Mouse (Mus musculus): Measurements from ENCODE around the gene Hdac9.
A peak's percentile ranks its signal among the peaks of the same experiment; 100 is the strongest.

The Hdac9 gene

DNA sequence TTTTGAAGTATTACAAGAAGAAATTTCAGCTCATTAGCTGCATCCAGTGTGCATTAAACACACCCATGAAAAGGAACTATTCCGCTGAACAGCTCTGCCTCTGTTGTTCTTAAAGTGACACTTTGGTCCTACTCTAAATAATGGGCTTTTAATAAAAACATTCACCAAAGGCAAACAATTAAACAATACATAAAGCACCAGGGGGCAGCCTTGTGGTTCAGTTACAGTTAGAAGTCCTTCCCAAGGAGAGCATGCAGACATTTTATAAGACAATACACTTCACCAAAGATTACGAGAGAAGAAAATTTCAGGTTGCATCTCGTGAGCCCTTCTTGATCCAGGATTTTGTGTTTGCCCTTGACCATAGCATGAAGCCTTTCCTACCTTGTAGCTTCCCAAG, 715.4 kb downstream of the Hdac9 start:
- DNase-seq, result no peak

DNA sequence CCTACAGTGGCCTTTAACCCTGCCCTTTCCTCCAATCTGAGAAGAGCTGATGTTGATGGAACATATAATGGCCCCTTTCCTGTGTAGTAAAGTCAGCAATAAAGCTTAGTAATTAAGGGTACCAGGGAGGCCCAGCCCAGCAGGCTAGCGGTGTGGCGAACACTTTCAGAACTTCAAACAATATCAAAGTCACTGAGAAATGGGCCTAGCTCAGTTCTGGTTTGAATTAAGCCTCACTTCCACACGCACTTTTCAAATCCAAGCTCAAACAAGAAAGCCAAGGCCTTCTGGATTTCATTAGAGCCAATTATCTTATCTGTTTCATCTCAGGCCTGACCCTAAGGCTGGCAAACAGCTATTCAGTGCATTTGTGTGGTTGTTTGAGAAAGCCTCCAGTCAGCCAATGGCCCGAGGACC, 716.9 kb downstream of the Hdac9 start:
- DNase-seq, result no peak

DNA sequence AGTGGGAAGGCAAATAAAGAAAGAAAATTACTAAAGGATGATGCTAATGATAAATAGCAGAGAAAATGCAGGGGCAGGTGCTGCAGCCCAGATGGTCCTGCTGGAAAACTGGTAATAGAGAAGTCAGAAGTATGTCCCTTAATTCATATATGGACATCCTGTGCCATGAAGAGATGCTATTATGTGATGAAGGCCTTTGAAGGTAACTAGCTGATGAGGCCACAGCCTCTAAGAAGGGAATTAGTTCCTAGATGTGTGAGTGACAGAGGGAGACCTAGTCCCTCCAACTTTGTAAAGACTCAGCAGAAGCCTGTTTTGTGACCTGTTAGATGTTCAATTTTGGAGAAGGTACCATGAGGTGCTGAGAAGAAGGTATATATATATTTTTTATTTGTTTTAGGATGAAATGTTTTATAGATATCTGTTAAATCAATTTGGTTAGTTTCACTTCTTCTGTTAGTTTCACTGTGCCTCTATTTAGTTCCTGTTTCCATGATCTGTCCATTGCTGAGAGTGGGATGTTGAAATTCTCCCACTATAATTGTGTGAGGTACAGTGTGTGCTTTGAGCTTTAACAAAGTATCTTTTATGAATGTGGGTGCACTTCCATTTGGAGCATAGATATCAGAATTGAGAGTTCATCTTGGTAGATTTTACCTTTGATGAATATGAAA, 721.6 kb downstream of the Hdac9 start:
- no peak for DNase-seq

DNA sequence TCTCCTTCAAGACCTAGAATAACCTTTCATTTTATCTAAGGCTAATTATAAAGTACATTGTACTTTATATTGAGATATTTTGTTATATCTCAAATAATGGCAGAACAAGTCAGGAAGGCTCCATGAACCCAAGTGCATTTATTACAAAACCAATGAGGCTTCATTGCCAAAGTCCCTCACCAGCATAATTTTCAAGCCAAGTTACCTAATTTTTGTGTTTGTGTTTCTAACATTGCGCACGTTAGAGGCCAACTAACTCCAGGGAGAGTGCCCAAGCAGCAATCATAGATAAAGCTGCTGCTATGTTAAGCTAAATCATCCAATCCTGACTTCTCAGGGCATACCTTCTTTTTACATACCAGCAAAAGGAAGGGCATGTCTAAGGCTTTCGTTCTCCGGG, 722.8 kb downstream of the Hdac9 start:
- DNase-seq, result no peak

DNA sequence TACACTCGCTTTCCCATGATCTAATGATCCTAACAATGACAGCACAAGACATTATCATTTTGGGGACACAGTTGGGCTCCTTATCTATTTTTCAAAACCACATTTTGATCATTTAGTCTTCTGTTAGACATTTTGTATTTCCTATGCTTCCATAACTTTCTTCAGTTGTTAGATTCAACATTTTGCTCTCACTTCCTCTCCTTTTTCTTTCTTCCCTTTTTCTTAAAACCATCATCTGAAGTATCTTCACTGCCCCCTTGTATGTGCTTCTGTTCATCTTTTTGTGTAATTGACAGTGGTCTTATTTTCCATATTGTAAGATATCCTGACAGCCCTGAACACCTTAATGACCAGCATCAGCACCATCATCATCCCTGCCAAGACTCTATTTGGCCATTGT, 725.6 kb downstream of the Hdac9 start:
- no peak for DNase-seq

DNA sequence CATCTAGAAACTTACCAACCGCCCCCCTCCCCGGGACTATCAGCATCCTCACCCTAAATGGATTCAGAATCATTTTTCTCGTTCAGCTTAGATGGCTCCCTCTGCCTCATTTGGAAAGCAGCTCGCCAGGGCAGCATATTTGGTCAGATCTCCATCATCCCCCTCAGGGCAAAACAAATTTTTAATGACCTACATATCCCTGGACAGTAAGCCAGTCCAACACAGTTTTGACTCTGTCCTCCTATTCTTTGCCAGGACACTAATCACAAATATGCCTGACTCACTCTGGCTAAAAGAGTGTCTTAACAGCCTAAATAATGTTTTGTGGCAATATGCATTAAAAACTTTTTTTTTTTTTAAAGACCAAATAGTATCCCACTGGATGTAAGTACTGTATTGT, 738.0 kb downstream of the Hdac9 start:
- DNase-seq, result no peak

DNA sequence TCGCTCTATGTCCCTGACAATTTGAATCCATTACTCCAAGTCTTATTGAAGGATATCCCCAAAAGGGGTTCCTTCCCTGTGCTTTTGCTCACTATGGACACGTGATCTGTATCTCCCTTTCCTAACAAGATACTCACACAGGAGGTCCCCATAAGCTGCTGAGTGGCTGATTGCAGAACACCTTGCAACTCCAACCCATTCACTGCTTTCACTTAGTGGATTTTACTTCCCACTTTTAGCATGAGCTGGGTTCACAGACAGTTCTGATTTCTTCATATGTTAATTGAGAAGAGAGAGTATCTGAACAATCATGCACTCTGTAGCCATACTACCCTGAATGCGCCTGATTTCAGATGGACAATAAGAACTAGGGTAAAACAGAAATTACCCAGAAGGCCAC, 740.1 kb downstream of the Hdac9 start:
- DNase-seq, result no peak

DNA sequence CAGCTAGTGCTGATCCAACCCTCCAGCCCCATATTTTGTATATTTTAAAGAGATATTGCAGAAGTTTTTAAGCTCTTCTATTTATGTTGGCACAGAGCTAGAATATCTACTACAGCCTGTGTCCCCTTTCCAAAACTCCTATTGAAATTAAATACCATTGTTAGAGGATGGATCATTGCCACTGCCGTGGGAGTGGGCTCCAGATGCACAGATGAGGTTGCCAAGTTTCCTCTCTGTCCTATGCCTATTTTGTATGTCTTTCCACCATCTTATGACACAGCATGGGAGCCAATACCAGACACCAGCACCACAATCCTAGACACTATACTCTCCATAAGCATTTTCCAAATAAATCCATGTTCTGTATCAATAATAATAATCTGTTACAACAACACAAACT, 743.9 kb downstream of the Hdac9 start:
- no peak for DNase-seq

DNA sequence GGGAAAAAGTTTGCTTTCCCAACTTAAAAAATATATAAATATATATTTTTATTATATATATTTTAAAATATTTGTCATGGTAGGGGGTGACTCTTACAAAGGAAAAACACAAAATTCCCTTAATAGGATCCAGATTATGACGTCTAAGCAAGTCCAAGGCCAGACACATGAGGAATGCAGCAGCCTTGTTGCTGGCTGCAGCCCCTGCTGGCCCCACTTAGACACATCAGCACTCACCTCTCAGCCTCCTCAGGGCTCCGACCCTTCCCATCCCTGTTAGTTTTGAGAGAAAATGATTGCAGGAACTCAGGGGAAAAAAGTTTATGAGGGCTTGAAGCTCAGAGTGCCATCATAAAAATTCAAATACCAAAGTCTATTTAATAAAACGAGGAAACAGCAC, 746.3 kb downstream of the Hdac9 start:
- DNase-seq, result no peak

DNA sequence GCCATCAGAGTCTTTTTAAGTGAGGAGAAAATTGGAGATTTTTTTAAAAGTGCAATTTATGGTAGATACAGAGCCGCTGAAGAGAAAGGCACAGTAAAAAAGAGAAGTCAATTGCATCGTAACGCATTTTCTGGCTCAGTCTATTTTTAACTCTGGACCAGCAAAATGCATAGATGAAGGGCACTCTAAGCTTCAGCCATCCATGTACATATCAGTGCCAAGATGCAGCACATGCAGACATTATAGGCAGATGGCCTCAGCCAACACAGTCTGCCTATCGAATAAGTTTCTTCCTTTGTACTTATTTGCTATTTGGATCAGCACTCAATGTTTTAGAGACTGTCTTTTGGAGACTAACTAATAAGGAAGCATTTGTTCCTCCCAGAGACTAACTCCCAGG, 751.2 kb downstream of the Hdac9 start:
- DNase-seq, result no peak

DNA sequence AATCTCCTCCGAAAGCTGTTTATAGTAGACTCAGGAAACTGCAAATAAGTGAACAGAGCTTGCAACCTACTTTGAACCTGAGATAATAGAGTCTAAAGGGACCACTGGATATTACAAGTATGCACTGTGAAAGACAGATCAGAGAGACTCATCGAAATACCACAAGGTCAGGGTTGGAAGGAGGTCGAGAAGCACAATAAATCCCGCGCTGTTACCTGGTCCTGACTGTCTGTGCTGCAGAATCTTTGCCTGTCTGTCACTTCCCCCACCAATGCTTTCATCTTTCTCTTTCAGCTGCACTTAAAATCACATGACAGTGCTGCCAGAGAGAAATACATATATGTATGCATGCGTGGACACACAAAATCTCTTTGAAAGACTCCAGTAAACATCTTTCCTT, 760.6 kb downstream of the Hdac9 start:
- no peak for DNase-seq

DNA sequence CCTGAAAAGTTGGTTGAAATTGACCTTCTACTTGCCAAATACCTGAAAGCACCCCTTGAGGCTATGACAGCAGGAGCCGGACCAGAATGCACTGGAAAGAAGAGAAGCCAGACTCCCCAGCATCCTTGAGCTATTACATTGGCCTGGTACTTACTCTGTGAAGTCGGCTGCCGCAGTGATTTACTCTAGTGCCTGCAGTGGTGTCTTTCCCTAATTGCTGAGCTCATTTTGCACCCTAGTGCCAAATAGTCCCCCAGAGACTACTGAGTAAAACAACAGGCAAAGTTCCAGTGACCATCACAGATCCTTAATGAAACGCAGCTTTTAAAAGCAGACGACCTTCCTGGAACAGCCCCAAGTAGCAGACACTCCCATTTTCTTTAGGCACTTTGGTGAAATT, 761.2 kb downstream of the Hdac9 start:
- DNase-seq, result no peak

DNA sequence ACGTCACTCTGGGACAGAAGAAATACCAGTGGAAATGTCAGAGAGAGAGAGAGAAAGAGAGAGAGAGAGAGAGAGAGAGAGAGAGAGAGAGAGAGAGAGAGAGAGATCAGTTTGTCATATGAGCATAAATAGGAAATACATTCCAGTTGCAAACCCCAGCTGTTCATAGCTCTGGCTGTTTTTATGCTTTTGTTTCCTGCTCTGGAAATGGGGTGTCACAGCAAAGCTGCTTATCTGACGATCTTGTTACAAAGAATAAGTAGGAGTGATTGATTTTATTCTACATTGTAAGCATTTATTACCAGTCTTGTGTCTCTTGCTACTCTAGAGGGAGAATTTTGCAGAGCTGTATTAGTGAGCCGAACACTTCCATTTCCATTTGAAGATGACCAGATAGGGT, 762.1 kb downstream of the Hdac9 start:
- no peak for DNase-seq

DNA sequence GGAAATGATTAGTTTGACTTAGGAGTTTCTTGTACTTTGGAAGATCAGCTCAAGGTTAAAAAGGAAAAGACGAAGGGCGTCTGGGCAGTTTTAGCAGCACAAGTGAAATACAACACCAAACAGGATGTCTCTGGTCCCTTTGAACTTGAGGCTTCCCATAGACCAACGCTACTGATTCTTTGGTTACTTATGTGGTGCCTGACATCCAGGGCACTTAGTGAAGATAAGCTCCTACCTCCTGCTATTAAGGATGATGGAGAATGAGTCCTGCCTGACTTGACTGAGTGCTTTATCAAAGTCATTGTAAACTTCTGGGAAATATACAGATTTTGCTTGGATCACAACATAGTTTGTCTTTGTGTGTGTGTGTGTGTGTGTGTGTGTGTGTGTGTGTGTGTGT, 765.6 kb downstream of the Hdac9 start:
- no peak for DNase-seq

DNA sequence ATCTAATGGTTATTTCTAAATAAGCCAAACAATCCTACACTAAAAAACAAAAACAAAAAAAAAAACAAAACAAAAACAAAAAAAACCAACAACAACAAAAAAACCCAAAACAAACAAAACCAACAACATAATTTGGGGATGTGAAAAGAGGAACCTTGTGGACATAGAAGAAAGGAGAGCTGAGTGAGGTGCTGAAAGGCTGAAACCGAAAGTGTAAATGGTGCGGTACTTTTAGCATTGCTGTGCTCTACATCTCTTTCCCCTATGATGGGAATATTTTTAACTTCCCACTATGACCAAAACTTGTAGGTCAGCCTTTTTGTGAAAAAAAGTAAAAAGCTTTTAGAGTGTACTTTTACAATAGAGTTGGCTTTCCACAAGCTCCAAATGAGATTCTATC, 774.2 kb downstream of the Hdac9 start:
- no peak for DNase-seq

DNA sequence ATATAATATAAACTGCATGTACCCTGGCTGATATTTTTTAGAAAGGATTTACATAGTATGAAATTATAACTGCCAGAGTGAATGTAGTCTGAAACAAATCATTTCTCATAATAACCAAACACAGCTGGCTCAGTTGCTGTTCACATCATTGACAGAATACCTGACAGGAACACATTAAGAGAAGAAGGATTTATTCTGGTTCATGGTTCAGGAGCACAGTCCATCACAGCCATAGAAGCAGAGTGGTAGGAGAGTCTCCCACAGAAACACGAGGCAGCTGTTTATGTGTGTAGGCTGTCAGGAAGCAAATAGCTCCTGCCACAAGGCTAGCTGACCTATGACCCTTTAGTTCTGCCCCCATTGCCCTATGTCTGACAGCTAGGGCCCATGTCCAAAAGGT, 803.6 kb downstream of the Hdac9 start:
- DNase-seq, result no peak

DNA sequence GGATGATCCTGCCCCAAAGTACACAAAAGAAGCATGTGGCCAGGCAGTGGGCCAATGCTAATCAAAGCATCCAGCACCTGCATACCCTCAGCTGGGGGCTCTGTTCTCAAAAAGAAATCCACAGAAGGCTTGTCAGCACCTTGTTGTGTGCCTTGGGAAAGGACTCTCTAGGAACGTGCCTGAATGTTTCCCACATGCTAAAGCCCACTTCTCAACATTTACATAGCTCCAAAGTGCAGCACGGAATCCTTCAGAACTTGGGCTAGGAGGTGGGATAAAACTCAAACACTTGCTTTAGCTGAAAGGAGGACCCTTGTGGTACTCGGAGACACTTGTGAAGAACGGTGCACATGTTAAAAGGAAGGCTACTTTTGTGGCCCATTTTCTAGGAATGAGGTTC, 823.9 kb downstream of the Hdac9 start:
- no peak for DNase-seq

DNA sequence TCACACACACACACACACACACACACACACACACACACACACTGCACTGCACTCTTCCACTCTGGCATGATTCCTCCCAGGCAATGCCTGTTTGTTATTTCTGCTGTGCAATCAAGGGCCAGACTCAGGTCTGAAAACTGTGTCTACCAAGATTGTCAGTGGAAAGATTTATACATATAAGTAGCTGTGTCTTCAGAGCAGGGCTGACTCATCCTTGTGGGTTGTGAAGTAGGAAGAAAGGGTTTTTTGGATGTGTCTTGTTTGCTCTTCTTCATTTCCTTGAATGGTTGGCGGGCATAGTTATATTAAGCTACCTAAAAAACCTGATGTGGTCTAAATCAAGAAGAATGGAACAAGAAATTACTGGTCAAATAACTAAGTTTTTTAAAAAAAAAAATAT, 825.0 kb downstream of the Hdac9 start:
- DNase-seq, result no peak

DNA sequence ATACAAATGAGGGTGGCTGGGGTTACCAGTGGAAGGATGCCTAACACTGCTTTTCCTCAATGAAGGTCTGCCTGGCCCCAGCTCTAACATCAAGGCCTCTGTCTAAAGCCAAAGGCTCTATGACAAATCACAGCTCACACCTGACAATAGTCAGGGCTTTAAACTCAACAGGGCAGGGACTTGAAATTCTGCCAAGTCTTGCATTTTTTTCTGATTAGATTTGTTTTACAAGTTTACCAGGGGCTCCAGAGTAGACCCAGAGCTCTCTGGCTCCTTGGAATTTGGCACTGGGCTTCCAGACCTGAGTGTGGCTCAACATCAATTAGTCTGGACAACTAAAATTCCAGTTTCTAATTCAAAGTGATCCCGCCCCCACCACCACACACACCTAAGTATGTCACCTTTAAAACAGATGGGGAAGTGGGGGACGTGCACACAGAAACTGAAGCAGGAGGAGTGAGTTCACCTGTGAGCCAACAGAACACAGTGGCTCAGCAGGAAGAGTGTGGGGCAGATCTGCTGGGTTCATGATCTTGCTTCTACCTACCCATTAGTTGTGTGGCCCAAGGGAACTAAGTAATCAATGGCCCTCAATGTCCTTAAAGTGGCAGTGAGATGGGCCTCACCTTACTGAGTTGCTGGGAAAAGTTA, 829.5 kb downstream of the Hdac9 start:
- DNase-seq, result no peak

DNA sequence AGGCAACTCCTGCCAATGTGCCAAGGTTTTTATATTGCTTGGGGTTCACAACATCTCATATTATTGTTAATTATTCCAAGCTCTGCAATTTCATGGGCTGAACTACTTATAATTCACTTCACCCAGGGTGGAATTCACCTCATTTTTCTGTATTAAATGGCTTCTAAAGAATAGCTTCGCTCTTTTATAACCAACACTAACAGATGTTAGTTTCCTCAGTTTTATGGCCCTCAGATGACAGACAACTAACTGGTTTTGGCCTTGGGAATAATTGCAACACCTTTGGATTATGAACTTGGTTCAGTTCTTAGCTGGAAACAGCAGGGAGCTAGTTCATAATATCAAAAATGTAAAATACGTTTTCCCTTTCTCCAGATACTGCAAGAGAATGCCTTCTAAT, 839.9 kb downstream of the Hdac9 start:
- DNase-seq, result no peak

DNA sequence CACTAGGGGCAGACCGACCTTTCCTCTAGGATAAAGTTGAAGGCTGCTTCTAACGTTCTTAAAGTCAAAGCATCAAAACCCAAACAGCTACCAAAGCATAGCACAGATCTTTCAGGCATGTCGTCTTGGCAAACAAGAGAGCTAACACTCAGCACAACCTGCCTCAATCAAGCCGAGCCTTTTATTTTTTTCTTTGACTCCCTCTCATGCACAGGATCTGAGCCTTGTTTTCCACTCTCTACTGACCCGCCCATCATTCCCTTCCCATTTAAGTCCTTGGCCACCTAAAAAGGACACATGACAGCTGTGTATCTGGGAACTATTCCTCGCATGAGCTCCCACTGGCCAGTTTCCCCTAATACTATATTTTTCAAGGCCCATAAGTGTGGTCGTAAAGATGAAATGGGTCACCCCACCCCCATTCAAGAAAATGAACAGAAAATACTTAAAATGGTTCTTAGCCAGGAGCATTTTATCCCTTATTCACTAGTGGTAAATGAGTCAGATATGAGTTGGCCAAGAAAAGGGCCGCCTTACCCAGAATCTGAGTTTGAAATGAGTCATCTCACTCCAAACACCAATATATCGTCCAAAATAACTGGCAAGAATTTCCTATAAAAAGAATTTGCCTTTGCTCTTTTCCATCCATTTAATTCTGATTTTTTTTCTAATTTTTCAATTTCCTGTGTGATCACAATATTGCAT, 840.9 kb downstream of the Hdac9 start:
- no peak for DNase-seq

DNA sequence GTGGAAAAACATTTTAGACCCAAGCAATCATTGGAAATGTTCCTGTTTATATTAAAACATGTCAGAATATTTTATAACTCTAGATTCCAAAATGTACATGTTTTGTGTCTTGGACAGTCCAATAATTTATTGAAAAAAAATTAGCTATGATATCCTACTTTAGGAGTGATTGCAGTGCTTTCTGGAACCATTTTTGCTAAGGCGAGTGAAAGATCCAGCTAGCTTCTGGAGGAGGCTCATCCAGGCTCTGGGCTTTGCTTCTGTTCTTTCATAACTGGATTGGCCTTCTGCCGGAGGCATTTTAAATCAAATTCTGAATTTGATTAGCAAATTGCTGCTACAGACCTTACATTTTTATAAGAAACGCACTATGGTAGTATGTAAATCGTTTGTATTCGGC, 864.4 kb downstream of the Hdac9 start:
- DNase-seq, result no peak

DNA sequence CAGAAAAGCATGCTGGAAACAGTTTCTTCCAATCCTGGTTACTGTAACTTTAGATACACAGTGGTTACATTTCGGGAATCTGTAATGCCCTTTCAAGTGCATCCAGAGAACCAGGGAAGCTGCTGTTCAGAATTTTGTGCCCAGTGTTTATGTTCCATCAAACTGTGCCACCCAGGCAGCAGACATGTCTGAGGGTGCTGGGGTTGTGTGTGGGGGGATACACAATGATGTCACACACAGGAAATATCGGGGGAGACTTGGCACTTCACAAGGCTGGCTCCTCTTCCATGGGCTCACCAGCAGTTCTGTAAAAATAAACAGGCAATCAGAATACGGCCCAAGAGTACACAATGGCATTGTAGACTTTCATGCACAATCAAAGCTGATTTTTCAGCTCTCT, 864.9 kb downstream of the Hdac9 start:
- DNase-seq, result no peak

DNA sequence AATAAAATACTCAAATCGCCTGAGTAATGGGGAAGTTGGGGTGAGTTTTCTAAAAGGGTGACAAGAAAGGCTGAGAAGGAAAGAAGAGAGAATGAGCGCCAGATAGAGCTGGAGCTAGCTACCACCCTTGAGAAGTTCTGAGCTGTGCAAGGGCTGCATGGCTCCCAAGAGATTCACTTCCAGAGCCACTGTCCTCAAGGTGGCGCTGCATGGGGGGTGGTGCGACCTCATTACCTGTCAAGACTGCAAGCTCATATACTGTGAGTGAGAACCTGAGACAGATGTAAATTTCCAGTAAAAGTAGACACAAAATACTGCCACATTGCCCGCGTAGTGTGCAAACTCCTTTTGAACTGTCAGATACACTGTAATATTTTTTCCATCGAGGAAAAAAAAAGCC, 865.8 kb downstream of the Hdac9 start:
- DNase-seq, result peak; percentile 11

DNA sequence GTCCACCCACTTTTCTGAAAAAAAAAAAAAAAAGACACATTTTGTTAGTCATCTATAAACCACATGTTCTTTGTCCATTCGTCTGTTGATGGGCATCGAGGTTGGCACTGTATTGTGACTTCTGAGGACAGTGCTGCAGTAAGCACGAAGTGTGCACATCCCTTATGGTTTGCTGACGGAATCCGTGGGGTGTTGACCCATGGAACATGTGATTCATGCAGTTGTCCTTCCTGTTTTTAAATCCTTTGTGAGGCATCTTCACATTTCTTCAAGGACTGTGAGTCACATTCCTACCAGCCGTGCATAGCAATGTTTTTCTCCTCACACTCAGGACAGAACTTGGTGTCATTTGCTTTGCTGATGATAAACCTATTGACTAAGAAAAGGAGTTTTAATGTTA, 875.9 kb downstream of the Hdac9 start:
- no peak for DNase-seq
